Mouse (Mus musculus) lung, adult 2 months (tissue): Measurements from ENCODE around the gene Gm853.

ENCODE experiments used
- CTCF ChIP-seq: fragments of 200-500 bp; IDR thresholded peaks from 2 replicates; pipeline ENCODE4 v1.5.1; 2011; ENCODE audit warnings: mild to moderate bottlenecking, low read length, control low read depth; ENCODE audit not compliant: insufficient read depth
- POLR2A ChIP-seq: fragments of 200-500 bp; IDR thresholded peaks from 2 replicates; pipeline ENCODE4 v1.6.1; 2011; ENCODE audit warnings: low read depth, mild to moderate bottlenecking, control low read depth, low read length, borderline replicate concordance; ENCODE audit errors: extremely low read depth

DNA sequence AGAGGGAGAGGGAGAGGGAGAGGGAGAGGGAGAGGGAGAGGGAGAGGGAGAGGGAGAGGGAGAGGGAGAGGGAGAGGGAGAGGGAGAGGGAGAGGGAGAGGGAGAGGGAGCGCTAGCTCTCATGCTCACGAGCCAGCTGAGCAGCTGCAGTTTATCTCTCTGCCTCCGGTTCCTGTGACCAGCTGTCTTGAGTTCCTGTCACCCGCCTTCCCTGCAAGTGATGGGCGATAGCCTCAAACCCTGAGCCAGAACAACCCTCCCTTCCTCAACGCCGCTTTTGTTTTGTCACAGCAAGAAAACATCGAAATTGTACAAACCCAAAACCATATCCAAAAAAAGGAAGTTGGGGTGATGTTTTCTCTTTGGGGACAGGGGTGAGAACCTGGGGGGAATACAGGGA, 25.7 kb downstream of the Gm853 start:
- no peak for TF ChIP-seq POLR2A
- no peak for TF ChIP-seq CTCF
